Mouse (Mus musculus): ENCODE measurements around the gene Gnl2.

Gene Gnl2

DNA sequence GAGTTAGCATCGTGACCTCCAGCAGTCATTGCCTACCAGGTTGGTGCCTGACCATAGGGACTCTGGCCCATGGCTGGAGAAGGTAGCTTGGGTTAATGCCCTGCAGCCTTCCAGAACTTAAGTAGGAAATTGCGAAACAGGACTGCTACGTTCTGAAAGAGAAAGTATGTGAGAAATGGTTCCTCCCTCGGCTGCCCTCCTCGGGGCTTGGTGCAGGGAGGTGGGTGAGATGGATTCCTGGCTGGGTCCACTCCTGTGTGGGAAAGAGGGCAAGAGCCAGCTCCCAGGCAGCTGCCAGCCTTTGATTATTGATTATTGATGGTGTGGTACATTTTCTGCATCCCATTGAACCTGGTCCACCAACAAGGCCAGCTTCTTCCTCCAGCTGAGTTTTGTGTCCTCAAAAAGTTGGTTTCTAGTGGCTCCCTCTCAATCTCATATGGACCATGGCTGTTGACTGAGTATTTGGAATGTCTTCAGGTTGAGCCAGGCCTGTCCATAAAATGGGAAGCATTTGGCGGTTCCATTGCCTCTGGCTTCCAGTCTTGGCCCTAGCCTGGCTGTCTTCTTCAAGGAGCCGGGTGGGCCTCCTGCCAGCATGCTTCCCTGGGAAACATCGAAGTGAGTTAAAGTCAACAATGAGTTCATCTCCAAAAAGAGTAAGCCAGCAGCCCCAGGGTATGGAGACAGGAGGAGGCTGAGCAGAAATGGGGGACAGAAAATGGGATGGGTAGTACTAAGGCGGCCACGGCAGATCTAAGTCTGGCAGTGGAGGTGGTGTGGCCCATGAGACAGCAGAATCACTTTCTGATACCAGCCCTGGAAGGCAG lies at the start of gene Gnl2:
TSS of gene Gnl2 (plus strand) at position 780 of the 830 bp plus-strand sequence.
- in situ Hi-C loops (cut with MboI, MseI) = loop anchor here (25.0 kb wide), 1 partner anchor 779 kb away; no protein-coding TSS in a partner anchor

DNA sequence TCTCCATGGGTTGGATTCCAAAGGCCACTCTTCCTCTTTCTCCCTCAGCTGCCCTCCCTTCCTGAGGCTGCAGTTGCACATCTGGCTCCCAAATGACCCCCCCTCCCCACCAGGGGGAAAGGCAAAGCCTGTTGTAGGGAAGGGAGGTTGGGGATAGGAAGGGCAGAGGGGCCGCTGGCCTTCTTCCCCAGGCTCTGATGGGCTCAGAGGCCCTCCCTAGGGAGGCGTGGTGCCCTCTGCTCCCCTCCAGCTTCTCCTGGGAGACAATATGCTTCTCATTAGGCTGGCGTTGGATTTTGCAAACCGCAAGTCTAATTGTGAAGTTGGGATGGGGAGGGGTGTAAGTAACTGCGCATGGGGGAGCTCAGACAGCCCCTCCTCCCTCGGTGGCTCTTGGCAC lies 47.7 kb upstream of the Gnl2 start:
- in situ Hi-C loops (cut with MboI, MseI) = no loop called here

DNA sequence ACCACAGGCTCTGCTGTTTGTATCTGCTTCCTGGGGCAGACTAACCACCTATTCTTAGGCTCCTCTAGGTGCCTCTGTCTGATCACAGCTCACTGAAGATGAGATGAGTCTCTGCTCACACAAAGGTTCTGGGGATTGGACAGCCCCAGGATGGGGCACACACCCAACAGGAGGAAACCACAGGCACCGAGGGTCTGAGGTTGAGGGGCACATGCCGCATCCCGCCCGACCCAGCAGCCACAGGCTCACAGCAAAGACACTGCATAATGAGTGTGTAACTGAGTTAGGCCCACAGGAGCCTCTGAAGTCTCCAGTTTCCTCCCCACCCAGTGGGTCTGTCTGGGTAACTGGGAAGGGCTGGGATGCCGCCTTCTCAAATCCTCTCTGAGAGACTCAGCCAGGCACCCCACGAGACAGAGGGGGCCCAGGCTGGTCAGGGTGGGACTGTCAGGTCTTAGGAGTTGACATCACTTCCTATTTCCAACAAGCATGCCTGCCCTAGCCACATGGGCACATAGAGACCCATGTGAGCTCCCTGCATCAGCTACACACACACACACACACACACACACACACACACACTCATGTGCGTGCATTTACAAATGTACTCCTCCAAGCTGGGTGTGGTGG lies 47.1 kb upstream of the Gnl2 start:
- in situ Hi-C loops (cut with MboI, MseI) = no loop called here

DNA sequence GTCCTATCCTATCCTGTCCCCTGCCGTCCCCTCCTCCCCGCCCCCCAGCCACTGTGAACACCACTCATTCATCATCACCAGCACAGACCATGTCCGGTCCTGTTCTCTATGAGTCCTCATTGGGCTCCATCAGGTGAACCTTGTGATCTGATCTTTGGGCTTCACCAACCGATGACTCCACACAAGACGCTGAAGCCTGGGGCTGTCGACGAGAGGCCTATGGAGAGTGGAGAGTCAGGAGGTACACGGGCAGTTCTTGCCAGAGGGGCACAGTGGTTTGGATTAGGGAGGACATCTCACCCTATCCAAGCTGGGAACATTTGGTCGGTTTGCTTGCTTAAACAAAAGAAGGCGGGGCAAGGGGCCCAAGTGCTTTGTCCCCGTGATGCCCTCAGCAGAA lies 46.2 kb upstream of the Gnl2 start:
- in situ Hi-C loops (cut with MboI, MseI) = no loop called here

DNA sequence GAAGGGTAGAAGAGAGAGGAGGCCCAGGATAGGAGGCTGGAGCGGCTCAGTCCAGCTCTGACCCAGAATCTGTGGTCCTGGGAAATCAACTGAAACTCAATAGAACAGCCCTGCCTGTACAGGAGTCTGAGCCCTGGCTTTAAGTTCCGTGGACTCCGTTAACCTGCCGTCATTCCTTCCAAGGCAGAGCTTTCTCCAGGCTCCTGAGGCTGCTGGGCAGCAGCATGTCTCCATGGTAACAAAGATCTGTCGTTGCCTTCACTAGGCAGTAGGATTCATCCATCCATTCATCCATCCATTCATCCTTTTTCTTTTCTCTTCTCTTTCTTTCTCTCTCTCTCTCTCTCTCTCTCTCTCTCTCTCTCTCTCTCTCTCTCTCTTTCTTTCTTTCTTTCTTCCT lies 45.7 kb upstream of the Gnl2 start:
- in situ Hi-C loops (cut with MboI, MseI) = no loop called here

DNA sequence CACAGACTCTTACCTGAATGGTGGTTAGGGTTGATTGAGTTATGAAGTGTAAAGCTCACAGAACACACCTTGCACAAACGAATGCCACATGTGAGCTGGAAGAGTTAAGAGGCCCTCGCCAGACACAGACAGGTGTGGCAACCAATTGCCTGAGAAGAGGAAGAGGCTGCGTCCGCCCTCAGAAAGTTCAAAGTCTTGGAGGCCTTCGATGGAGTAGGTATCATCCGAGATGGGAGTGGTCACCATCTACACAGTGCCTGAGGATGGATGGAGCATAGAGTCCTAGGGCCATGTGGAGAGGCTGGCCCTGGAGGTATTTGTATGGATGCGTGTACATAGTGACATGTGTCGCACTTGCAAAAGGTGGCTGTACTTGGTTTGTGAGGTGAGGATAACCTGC lies 45.3 kb upstream of the Gnl2 start:
- in situ Hi-C loops (cut with MboI, MseI) = no loop called here

DNA sequence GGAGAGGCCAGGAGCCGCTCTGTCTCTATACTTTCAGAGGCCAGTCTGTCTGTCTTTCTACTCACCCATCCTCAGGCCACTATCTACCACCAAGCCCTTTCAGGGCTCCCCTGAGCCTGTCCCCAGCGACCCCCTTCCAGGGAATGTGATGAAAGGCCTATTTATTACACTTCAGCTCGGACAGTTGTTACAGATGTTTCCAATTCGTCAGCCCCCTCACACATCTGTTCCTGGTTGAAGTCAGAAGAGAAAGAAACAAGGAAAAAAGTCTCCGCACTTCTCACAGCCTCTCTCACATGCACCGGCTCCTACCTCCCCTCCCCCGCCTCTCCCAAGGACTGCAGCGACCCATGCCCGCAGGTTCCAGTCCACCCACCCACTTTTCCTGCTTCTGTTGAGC lies 44.1 kb upstream of the Gnl2 start:
- in situ Hi-C loops (cut with MboI, MseI) = no loop called here

DNA sequence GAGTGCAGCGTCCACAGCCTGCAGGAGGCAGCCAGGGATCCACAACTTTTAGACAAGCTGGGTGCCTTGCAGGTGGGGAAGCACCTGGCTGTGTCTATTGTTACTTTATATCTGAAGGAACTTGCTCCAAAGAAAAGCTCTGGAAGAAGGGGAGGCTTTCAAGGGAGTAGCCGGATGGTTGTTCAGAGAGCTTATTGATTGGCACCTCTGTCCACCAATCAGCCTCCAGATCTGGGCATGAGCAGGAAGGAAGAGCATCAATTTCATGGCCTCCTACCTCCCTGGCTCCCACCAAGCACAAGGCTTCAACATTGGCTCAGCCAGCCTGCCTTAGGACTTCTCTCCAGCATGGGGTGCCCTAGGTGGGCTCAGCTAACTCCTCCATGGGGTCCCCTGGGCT lies 43.1 kb upstream of the Gnl2 start:
- in situ Hi-C loops (cut with MboI, MseI) = no loop called here

DNA sequence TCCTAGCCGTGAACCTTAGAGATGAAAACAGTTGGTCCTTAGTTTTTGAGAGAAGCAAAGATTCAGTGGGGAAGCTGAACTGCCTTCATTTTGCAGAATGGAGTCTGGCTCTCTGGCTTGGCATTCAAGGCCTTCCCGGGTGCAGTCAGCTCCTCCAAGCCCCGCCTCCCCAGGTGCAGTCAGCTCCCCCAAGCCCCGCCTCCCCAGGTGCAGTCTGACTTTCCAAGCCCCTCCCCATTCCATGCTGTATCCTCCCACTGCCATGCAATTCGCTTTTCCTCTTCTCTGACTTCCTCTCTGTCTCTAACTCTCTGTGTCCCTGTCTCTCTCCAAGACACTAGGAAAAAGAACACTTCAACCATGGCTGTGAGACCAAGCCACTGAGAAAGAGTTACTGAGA lies 38.2 kb upstream of the Gnl2 start:
- in situ Hi-C loops (cut with MboI, MseI) = no loop called here

DNA sequence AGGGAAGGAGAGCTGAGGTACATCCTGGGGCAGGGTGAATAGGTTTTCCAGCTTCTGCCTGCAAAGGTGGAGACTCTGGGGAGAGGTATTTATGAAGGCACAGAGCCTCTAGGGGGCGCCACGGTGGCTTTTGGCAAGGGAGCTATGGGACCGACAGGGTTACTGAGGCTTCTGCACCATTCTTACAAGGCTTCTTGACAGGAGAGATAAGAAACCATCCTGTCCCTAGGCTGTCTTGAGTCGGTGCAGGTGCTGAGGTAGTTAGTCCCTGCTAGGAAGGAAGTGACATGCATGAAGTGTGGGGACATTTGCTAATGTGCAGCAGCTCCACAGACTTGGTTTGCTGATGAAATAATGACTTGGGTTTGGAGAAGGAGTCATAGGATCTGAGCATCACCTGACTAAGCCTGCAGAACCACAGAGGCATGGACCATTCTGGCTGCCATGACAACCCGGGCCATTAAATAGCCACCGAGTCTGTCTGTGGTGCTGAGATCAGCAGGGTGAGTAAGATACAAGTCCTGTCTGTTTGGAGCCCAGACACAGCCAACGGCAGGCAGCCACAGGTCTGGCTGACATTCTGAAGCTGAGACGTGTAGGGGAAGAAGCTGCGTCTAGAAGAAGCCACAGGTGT lies 32.4 kb upstream of the Gnl2 start:
- in situ Hi-C loops (cut with MboI, MseI) = no loop called here

DNA sequence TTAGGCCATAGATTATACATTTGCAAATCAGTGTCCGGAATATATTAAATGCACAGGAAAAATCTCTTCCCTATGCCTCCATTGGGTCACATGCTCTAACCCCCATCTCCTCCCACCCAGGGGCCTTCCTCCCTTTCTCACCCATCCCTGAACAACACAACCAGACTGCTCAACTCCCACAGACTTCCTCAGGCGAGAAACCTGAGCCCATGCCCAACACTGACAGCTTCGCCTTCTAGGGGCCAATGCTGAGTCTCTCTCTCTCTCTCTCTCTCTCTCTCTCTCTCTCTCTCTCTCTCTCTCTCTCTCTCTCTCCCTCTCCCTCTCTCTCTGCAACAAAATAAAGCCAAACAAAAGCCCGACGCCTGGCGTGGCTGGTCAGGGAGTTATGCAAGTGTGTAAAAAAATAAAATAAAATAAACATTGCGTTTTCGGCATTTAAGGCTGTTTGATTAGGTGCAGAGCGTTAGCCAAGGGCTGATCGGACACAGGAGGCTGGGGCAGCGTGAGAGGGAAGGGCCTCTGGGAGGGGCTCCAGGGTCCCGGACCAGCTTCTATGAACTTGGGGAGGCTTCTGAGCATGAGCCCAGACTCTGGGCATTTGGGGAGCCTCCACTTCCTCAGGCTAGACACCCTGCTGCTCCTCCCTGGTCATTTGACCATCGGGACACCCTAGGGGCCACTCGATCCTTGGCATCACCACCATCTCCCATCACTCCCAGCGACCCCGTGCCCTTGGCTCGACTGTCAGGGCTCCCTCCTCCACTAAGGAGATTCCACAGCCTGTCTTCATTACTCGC lies 31.3 kb upstream of the Gnl2 start:
- in situ Hi-C loops (cut with MboI, MseI) = no loop called here

DNA sequence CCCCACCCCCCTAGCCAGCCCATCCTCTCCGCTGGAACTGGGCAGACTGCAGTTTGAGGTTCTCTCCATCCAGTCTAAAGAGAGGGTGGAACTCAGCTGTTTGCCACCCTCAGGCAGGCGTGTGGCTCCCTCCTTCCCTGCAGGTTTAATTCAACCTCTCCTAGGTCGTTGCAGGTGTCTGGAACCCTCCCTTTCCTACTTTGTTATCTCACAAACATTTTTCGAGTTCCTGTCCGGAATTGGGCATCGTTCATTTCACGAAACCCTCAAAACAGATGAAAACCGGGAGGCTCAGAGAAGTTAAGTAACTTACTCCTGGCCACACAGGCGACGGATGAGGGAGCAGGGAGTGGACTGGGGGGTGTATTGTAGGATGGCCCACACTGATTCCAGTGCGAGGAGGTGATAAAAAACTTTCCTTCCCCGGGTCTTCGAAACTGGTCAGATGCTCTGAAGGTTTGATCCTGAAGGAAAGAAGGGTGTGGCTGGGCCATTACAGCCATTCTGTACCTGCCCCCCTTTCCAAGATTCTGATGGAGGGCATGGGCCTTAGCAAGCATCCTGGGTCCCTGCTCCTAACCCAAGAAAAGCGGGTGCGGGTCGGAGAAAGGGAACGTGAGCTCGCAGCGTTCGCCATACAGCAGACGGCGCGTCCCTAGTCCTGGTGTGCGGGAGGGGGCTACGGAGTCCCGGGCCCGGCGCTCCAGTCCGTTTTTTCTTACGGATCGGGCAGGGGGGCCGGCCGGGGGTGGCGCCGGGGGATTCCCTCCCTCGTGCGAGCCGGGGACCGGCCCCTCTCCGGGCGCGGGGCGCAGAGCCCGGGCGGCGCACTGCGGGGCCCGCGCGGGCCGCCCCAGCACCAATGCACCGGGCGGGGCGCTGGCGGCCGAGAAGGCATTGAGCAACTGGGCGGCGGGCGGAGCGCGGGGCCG lies 30.4 kb upstream of the Gnl2 start, which contains the start of gene Rspo1:
TSS of gene Rspo1 (plus strand) at position 760 of the 932 bp plus-strand sequence.
- in situ Hi-C loops (cut with MboI, MseI) = no loop called here

DNA sequence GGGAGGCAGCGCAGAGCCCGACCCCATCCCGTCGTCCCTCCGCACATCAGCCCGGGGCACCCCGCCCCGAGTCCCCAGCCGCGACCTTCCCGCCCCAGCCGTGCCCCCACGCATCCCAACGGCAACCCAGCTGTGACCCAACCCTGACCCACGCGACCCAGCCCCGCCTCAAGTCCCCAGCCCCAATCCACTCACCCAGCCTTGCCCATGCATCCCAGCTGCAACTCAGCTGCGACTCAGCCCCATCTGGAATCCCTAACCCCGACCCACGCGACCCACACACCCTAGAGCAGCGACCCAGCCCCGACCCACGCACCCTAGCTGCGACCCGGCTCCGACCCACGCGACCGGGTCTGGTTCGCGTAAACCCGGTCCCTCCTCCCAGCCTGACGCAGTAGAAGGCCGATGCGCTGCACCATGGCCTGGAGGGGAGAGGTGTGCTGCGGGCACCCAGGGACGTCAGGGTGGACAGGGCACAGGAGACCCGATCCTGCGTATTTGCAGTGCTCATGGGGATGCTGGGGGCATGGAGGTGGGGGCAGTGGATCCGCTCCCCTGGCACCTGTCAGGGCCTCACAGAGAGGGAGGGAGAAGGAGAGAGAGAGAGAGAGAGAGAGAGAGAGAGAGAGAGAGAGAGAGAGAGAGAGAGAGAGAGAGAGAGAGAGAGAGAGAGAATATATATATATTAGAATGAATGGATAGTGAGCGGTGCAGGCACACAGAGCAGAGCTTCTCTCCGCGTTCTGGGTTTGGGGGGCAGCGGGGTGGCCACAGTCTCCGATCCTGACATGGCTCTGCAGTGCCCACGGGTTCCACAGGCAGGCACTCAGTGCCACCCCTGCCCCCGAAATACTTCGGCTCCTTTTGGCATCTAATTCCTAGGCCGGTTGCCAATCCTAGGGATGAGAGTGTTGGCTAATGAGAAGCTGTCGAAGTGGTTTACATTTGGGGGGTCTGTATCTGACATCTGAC lies 29.4 kb upstream of the Gnl2 start:
- in situ Hi-C loops (cut with MboI, MseI) = no loop called here

DNA sequence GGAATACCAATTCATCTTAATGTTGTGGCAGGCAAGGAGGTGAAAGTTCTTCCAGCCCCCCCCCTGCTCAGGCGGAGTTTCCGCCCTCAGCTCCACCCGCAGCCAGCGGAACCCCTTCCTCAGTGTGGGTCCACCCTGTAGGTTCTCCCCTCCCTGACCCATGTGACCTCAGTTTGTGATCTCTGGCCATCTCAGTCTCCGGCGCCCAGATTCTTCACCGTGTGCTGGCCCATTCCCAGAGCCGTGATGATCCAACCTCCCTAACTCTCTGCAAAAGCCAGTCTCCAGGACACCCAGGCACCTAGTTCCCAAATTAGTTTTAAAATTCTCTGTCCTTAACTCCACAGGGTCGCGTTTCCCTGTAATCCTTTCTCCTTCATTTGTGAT lies 28.7 kb upstream of the Gnl2 start:
- in situ Hi-C loops (cut with MboI, MseI) = no loop called here

DNA sequence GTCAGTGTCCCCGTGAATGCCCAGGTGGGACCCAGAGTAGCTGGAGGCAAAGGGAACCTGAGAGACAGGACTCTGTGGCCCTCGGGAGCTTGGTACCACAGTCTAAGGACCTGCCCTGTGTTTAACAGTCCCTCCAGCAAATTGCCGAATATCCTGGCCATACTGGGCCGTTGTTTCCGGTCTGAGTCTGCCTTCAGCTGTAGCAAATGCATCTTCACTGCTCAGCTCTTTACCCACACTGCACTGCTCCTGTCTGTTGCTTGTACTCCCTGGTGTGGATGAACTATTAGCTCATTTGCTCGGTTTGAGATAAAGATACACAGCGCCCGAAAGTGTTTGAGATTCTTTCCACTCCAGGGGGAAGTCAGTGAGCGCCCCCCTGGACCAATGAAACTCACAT lies 28.0 kb upstream of the Gnl2 start:
- in situ Hi-C loops (cut with MboI, MseI) = no loop called here

DNA sequence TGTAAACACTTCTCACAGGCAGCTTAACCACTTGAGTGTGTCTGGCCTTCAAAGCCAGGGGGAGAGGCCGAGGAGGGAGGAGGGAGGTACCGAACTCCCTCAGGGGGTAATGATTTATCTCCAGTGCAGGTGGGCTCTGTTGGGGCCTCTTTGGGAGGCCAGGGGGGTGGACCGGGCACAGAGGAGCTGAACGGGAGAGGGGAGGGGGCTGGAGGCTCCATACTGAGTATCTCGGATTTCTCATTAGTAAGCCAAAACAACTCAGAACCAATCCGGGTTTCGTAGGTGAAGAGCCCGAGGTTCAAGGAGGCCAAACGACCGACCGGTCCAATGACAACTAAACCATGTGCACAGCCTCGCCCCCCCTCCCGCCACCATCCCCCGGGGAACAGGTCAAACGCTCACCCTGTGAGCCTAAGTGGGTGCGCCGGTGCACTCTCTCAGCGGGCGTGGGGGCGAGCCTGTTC lies 26.6 kb upstream of the Gnl2 start:
- in situ Hi-C loops (cut with MboI, MseI) = no loop called here

DNA sequence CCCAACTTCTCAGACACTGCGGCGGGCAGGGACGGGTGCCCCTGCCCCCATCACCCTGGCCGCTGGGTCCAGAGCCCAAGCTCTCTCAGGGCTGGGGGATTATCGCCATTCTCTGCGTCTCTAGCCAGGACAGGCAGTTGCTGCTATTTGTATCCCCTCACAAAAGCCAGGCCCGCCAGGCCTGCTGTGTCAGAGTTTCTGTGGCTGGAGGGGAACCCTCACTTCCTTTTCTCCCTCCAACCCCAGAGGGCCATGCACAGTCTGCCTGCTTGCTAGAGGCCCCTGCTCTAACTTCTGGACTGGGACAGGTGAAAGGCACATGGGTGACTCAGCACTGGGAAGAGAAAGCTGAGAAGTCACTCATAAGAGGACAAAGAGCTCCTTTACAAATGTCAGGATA lies 26.1 kb upstream of the Gnl2 start:
- in situ Hi-C loops (cut with MboI, MseI) = no loop called here

DNA sequence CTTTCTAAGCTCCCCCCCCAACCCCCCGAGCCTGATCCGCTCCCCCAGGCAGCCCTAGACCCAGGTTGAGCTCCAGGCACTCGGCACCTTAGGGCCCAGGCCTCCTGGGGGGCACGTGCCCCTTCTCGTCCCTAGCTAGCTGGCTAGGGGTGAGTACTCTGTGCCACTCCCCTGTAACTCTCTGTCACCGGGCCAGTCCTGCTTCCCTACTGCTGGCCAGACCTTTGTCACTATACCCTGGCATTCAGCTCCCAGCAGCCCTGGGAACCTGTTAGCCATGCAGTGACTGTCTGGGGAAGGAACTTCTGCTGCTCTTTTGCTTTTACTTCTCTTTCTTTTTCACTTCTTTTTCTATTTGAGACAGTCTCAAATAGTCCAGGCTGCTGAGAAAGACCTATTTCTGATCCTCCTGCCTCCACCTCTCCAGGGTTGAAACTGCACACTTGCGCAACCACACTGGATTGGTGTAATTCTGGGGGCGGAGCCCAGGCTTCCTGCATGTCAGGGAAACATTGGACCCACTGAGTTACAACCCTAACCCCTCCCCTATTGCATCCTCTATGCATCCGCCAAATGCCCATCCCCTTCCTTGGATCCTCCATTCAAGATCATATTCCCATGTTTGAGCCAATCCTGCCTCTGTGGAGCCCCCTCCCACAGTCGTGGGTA lies 18.8 kb upstream of the Gnl2 start:
- in situ Hi-C loops (cut with MboI, MseI) = no loop called here

DNA sequence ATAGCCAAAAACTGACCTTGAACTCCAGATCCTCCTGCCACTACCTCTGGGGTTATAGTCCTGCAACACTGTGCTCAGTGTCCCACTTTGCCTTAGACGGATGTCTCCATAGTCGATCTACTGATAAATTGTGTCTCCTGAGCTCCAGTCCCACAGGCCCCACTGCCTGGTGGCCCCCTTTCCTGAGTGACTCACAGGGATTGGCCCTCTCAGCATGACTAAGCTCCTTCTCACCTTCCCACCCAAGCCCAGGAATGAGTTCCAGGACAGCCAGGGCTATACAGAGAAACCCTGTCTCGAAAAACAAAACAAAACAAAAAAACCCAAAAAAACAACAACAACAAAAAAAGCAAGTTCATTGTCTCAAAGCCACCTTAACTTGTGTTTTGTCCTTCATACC lies 16.8 kb upstream of the Gnl2 start:
- in situ Hi-C loops (cut with MboI, MseI) = no loop called here
